Mouse (Mus musculus) thymus, adult 2 months (tissue): ENCODE results near the gene Pxn. TPM values are rescaled to one million over a fixed set of nuclear protein-coding genes. Genes with fewer than 3 reads are reported as not detected.

Source experiments
- DNase-seq: peaks from one replicate; pipeline ENCODE4 v3.0.0; 2021
- H3K27ac ChIP-seq: fragments of 200-500 bp; 2 replicates; pipeline ENCODE4 v1.5.1; 2012; ENCODE audit warnings: low read length, control low read depth; ENCODE audit not compliant: control insufficient read depth, insufficient read depth
- H3K27me3 ChIP-seq: fragments of 200-500 bp; 2 replicates; pipeline ENCODE4 v1.6.1; 2012; ENCODE audit warnings: mild to moderate bottlenecking, low read length, moderate library complexity, mixed read lengths; ENCODE audit not compliant: control insufficient read depth, insufficient read depth
- H3K36me3 ChIP-seq: fragments of 200-500 bp; 2 replicates; pipeline ENCODE4 v1.6.1; 2012; ENCODE audit warnings: mild to moderate bottlenecking, low read length, moderate library complexity; ENCODE audit not compliant: control insufficient read depth, insufficient read depth
- H3K4me1 ChIP-seq: fragments of 200-500 bp; replicated peaks from 2 replicates; pipeline ENCODE4 v1.6.1; 2012; ENCODE audit warnings: low read length; ENCODE audit not compliant: control insufficient read depth, insufficient read depth
- H3K4me3 ChIP-seq: fragments of 200-500 bp; 2 replicates; pipeline ENCODE4 v1.5.1; 2012; ENCODE audit warnings: mild to moderate bottlenecking, low read length, control low read depth, moderate library complexity; ENCODE audit not compliant: control insufficient read depth, insufficient read depth
- CTCF ChIP-seq: fragments of 200-500 bp; IDR thresholded peaks from 2 replicates; pipeline ENCODE4 v1.5.1; 2012; ENCODE audit warnings: mild to moderate bottlenecking, control low read depth, low read length, moderate library complexity, borderline replicate concordance; ENCODE audit not compliant: control insufficient read depth, poor library complexity, insufficient read depth; ENCODE audit errors: extremely low read depth
- POLR2A ChIP-seq: fragments of 200-500 bp; IDR thresholded peaks from 2 replicates; pipeline ENCODE4 v1.6.1; 2012; ENCODE audit warnings: mild to moderate bottlenecking, low read length, control low read depth, moderate library complexity; ENCODE audit not compliant: control insufficient read depth, poor library complexity, insufficient read depth; ENCODE audit errors: extremely low read depth
- WGBS: fragments of 180-500 bp; shearing (Covaris S2); methylation state at CpG from one replicate; pipeline ENCODE4 v1.1.7; 2018; 5-methylcytosine and 5-hydroxymethylcytosine counted together
- polyA plus RNA-seq: library from polyadenylated mRNA; depleted of rRNA; stranded (reverse); fragments of >200 nt; gene quantifications from 2 replicates; pipeline ENCODE4 v1.2.3, GENCODE M21; 2012

Pxn gene
- polyA plus RNA-seq, 1 experiment, result 161 TPM

DNA sequence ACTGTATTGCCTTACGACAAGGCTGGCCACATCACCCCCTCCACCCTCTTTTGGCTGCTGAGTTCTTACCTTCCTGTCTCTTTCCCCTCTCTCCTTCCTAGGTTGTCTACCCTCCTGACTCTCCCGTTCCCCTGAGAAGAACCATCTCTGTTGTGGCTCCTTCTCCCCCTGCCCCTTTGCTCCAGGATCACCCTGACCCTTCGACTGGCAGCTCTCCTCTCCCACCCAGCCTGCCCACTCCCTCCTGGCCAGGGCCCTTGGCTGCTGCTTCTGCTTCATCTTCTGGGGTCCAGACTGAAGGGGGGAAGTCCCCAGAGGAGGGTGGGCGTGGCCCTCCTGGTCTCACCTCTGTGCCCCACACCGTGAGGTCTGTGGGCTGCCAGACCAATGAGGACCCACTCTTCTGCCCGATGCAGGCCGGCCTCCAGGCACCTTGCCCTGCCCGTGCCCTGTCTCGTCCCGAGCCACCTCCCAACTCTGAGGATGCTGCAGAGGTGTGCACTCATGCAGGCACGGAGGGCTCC, 44.1 kb downstream of the Pxn start:
- H3K4me3 ChIP-seq, result no peak overlapping the region
- no peak overlapping the region for H3K27ac ChIP-seq
- TF ChIP-seq POLR2A, result no peak
- TF ChIP-seq CTCF, result no peak
- no peak for DNase-seq
- 96% methylated on average over 11 of the region's 11 CpGs for WGBS
- H3K36me3 ChIP-seq, result peaks cover 33% of the 10 kb centered on the region
- H3K27me3 ChIP-seq, result no peaks in the 10 kb centered on the region
- no peaks in the 10 kb centered on the region for H3K4me1 ChIP-seq

- Histone ChIP-seq H3K4me3 (no peak overlapping the region), H3K36me3 (peaks cover 26% of the 10 kb centered on the region), H3K4me1 (no peaks in the 10 kb centered on the region), H3K27ac (no peak overlapping the region), H3K27me3 (no peaks in the 10 kb centered on the region)
- no peak for DNase-seq
- WGBS, result 97% methylated on average over 12 of the region's 12 CpGs
- TF ChIP-seq POLR2A (no peak), CTCF (no peak)
Measured at GRCm38 (mm10) chr5:115551386-115551785, 44.9 kb downstream of the Pxn start.

DNA sequence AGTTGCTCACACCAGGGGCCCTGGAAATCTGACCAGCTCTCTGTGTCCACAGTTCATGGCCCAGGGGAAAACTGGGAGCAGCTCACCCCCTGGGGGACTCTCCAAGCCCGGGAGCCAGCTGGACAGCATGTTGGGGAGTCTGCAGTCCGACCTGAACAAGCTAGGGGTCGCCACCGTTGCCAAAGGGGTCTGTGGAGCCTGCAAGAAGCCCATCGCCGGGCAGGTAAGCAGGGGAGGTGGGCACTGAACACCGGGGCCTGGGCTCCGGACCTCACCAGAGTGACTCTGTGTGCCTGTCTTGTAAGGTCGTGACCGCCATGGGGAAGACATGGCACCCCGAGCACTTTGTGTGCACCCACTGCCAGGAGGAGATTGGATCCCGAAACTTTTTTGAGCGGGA, 45.3 kb downstream of the Pxn start:
- H3K27ac ChIP-seq, result no peak overlapping the region
- H3K27me3 ChIP-seq, result no peaks in the 10 kb centered on the region
- 94% methylated on average over 13 of the region's 13 CpGs for WGBS
- H3K4me1 ChIP-seq, result no peaks in the 10 kb centered on the region
- TF ChIP-seq POLR2A, result no peak
- no peak for TF ChIP-seq CTCF
- peaks cover 23% of the 10 kb centered on the region for H3K36me3 ChIP-seq
- DNase-seq, result no peak
- no peak overlapping the region for H3K4me3 ChIP-seq

- H3K4me1 ChIP-seq, result no peaks in the 10 kb centered on the region
- TF ChIP-seq POLR2A, result no peak
- TF ChIP-seq CTCF, result no peak
- no peak overlapping the region for H3K4me3 ChIP-seq
- H3K27me3 ChIP-seq, result no peaks in the 10 kb centered on the region
- no peak for DNase-seq
- 98% methylated on average over 33 of the region's 33 CpGs for WGBS
- peaks cover 17% of the 10 kb centered on the region for H3K36me3 ChIP-seq
- H3K27ac ChIP-seq, result no peak overlapping the region
Measured at GRCm38 (mm10) chr5:115553801-115554420, 47.4 kb downstream of the Pxn start.

DNA sequence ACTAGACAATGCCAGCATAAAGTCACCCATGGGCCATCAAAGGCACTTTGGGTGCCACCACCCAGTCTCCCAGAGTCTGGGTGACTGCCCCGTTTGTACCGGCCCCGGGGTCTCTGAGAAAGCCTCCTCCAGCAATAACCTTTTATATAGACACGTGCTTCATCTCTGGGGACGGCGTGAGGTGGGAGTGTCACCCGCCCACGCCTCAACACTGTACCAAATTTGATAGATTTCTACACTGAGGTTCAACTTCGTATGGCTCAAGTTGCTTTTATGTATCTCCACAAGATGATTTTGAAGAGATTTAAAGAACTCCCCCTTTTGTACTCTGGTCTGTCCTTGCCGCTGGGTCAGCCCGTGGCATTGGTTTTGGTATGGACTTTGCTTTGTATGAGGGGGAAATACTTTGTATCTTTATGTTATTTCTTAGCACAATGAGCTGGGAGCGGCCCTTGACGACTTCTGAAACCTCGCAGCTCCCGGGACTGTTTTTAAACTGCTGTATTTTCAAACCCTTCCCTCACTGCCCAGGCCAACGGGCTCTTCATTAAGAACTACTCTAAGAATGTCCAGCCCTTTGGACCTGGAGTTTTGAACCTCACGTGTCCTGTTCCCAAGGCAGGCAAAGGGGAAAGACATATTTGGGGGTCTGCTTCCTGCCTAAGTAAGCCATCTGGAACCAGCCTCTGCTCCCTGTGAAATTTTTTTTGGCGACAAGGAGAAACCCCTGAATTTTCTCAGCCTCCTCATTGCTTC, 48.2 kb downstream of the Pxn start:
- H3K36me3 ChIP-seq, result peaks cover 12% of the 10 kb centered on the region

DNA sequence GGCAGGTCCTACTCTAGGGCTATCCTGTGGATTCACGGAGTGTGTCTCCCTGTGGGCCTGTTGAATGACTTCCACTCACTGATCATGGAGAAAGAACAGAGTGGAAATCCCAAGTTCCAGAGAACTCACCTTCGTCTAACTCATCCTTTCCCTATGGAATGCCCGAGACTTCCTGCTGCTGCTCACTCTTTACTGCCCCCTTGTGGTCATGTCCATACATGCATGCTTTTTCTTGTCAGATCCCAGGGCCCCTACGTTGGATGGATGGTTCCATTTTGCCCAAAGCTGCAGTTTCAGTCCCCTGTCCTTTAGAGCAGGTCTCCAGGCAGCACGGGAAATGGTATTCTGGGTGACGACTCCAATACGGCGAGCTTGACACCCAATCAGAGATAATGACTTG, 49.7 kb downstream of the Pxn start:
- H3K4me1 ChIP-seq, result peaks cover 5% of the 10 kb centered on the region
- WGBS, result 37% methylated on average over 8 of the region's 8 CpGs
- H3K36me3 ChIP-seq, result peaks cover 18% of the 10 kb centered on the region
- H3K27me3 ChIP-seq, result no peaks in the 10 kb centered on the region
- H3K4me3 ChIP-seq, result no peak overlapping the region
- H3K27ac ChIP-seq, result no peak overlapping the region
- no peak for TF ChIP-seq POLR2A
- peak; percentile 64; the same call in 1 of the 2 replicates for TF ChIP-seq CTCF
- peak; percentile 62 for DNase-seq

More for the DNA sequence above, 48.2 kb downstream of the Pxn start:
- H3K27me3 ChIP-seq, result no peaks in the 10 kb centered on the region
- no peak overlapping the region for H3K4me3 ChIP-seq
- 96% methylated on average over 18 of the region's 18 CpGs for WGBS
- no peak overlapping the region for H3K27ac ChIP-seq
- H3K4me1 ChIP-seq, result no peaks in the 10 kb centered on the region
- TF ChIP-seq POLR2A (no peak), CTCF (no peak)
- no peak for DNase-seq
